Mouse (Mus musculus): ENCODE results near the gene Mstn. TPM values are rescaled to one million over a fixed set of nuclear protein-coding genes. Genes with fewer than 3 reads are reported as not detected.

The Mstn gene
- total RNA-seq, 2 experiments from 2014 or later: 41.3 to 43.2 TPM

DNA sequence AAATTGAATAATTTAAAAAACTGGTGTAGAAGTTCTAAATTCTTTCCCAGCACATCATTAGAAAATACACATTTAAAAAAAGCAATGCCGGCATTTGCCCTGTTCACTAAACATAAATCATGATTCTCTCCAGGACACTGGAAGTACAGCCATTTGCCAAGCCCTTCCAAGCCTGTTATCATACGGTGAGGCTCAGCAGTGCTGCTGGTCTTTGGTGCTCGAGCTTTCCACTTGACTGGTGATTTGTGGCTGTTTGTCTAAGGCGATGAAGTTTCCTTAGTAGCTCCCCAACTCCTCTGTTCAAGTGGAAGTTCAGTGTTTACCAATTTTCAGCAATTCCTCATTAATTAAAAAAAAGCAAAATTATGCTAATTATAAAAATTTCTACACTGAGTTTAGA is 24.6 kb downstream of the Mstn start:
- no peak for DNase-seq (ENCODE audit: low spot score)

- no peak for DNase-seq (ENCODE audit: low spot score)
These were observed 31.7 kb downstream of the Mstn start for GRCm38 (mm10) chr1:53093180-53093579.

GRCm38 (mm10) chr1:53110561-53110960 is 49.1 kb downstream of the Mstn start:
- no peak for DNase-seq (ENCODE audit: low spot score)

Other genes starting within 250 kb of the Mstn start
- gene Inpp1, start 244.0 kb upstream of the Mstn start, total RNA-seq (2021): 1 to 10 TPM; 3.7 to 4.4 TPM
- 10 to 100 TPM; 34.1 to 38.4 TPM for gene Hibch, start 216.7 kb upstream of the Mstn start, total RNA-seq (2021)
- gene 1700019D03Rik, start 41.5 kb upstream of the Mstn start, total RNA-seq (2021): 1 to 10 TPM in 1 of 2 experiments, under 1 TPM in 1; 0.55 to 1.4 TPM
- gene 1700019A02Rik, start 126.0 kb downstream of the Mstn start, total RNA-seq (2021): not detected
- gene Pms1, start 235.4 kb downstream of the Mstn start, total RNA-seq (2021): 1 to 10 TPM; 4.0 to 5.2 TPM
- gene Ormdl1, start 235.5 kb downstream of the Mstn start, total RNA-seq (2021): 1 to 10 TPM; 7.9 to 8.3 TPM
- under 1 TPM; 0.40 to 0.43 TPM for gene Gm28778, start 235.5 kb downstream of the Mstn start, total RNA-seq (2021)

All from gastrocnemius, adult 18-20 months (tissue).